Mouse (Mus musculus): Measurements from ENCODE around the gene Pphln1. TPM values are rescaled to one million over a fixed set of nuclear protein-coding genes. Genes with fewer than 3 reads are reported as not detected.
"Not testable (repeated sequence)": the region's sequence is repeated elsewhere in the genome, so short reads cannot be mapped to it uniquely, and the experiment has no call there.

The Pphln1 gene
- total RNA-seq (2014; fragmentation: Nextera tagmentation) (64.9 and 67.8 TPM in 2 replicates), total RNA-seq (2017) (49.6 and 54.8 TPM in 2 replicates)

GRCm38 (mm10) chr15:93397826-93398698, at the start of gene Pphln1, which contains the start of gene Zcrb1:
Gene Pphln1 (plus strand): TSS chr15:93398350.
Gene Zcrb1 (minus strand): TSS chr15:93398334.
- ATAC-seq (replicated peaks; ENCODE audit: poor library complexity, severe bottlenecking), result peak; percentile 91

- peak; percentile 58 for ATAC-seq (replicated peaks; ENCODE audit: poor library complexity, severe bottlenecking)
Measured at GRCm38 (mm10) chr15:93358346-93359095, 39.6 kb upstream of the Pphln1 start.

GRCm38 (mm10) chr15:93365561-93365960, 32.6 kb upstream of the Pphln1 start:
- ATAC-seq (replicated peaks; ENCODE audit: poor library complexity, severe bottlenecking), result no peak

GRCm38 (mm10) chr15:93368558-93368957, 29.6 kb upstream of the Pphln1 start:
- no peak for ATAC-seq (replicated peaks; ENCODE audit: poor library complexity, severe bottlenecking)

GRCm38 (mm10) chr15:93371838-93372237, 26.3 kb upstream of the Pphln1 start:
- ATAC-seq (replicated peaks; ENCODE audit: poor library complexity, severe bottlenecking), result no peak

- not testable (repeated sequence) for ATAC-seq (replicated peaks; ENCODE audit: poor library complexity, severe bottlenecking)
Measured at GRCm38 (mm10) chr15:93372525-93373119, 25.5 kb upstream of the Pphln1 start.

GRCm38 (mm10) chr15:93375696-93376095, 22.5 kb upstream of the Pphln1 start:
- ATAC-seq (replicated peaks; ENCODE audit: poor library complexity, severe bottlenecking), result no peak

GRCm38 (mm10) chr15:93379177-93379576, 19.0 kb upstream of the Pphln1 start:
- ATAC-seq (replicated peaks; ENCODE audit: poor library complexity, severe bottlenecking), result peak; percentile 72

GRCm38 (mm10) chr15:93381337-93381736, 16.8 kb upstream of the Pphln1 start:
- no peak for ATAC-seq (replicated peaks; ENCODE audit: poor library complexity, severe bottlenecking)

GRCm38 (mm10) chr15:93397269-93397668, 881 bp upstream of the Pphln1 start:
- ATAC-seq (replicated peaks; ENCODE audit: poor library complexity, severe bottlenecking), result no peak

- peak; percentile 12 for ATAC-seq (replicated peaks; ENCODE audit: poor library complexity, severe bottlenecking)
Measured at GRCm38 (mm10) chr15:93398699-93399540, 770 bp downstream of the Pphln1 start.

- ATAC-seq (replicated peaks; ENCODE audit: poor library complexity, severe bottlenecking), result no peak
Measured at GRCm38 (mm10) chr15:93401446-93401845, 3.3 kb downstream of the Pphln1 start.

- no peak for ATAC-seq (replicated peaks; ENCODE audit: poor library complexity, severe bottlenecking)
Measured at GRCm38 (mm10) chr15:93402730-93403129, 4.6 kb downstream of the Pphln1 start.

GRCm38 (mm10) chr15:93404849-93405248, 6.7 kb downstream of the Pphln1 start:
- no peak for ATAC-seq (replicated peaks; ENCODE audit: poor library complexity, severe bottlenecking)

- ATAC-seq (replicated peaks; ENCODE audit: poor library complexity, severe bottlenecking), result peak; percentile 61
Measured at GRCm38 (mm10) chr15:93405446-93405986, 7.4 kb downstream of the Pphln1 start.

- no peak for ATAC-seq (replicated peaks; ENCODE audit: poor library complexity, severe bottlenecking)
Measured at GRCm38 (mm10) chr15:93406492-93406891, 8.3 kb downstream of the Pphln1 start.

GRCm38 (mm10) chr15:93412445-93412844, 14.3 kb downstream of the Pphln1 start:
- ATAC-seq (replicated peaks; ENCODE audit: poor library complexity, severe bottlenecking), result no peak

- no peak for ATAC-seq (replicated peaks; ENCODE audit: poor library complexity, severe bottlenecking)
Measured at GRCm38 (mm10) chr15:93414456-93414855, 16.3 kb downstream of the Pphln1 start.

- ATAC-seq (replicated peaks; ENCODE audit: poor library complexity, severe bottlenecking), result no peak
Measured at GRCm38 (mm10) chr15:93416300-93416699, 18.1 kb downstream of the Pphln1 start.

GRCm38 (mm10) chr15:93420596-93420995, 22.4 kb downstream of the Pphln1 start:
- ATAC-seq (replicated peaks; ENCODE audit: poor library complexity, severe bottlenecking), result no peak
